Mouse (Mus musculus) forebrain, embryonic 11.5 days (tissue): ENCODE measurements around the gene Fam187b. TPM values are rescaled to one million over a fixed set of nuclear protein-coding genes. Genes with fewer than 3 reads are reported as not detected.
"Not testable (repeated sequence)": the region's sequence is repeated elsewhere in the genome, so short reads cannot be mapped to it uniquely, and the experiment has no call there.

Experiments
- ATAC-seq: fragments of 200-750 bp; cut with Nextera tagmentation; replicated peaks from 2 replicates; pipeline ENCODE4 v1.8.0; 2017; ENCODE audit warnings: moderate TSS enrichment; ENCODE audit not compliant: low FRiP score
- DNase-seq: peaks from one replicate; pipeline ENCODE4 v3.0.0-alpha.2; 2017; ENCODE audit warnings: low spot score
- H3K27ac ChIP-seq: fragments of 300-500 bp; sonication (generic); 2 replicates; pipeline ENCODE4 v1.5.1; 2014; ENCODE audit warnings: low read depth, low read length
- H3K27me3 ChIP-seq: fragments of 300-500 bp; sonication (generic); 2 replicates; pipeline ENCODE4 v1.6.1; 2014; ENCODE audit warnings: mild to moderate bottlenecking, low read length, mixed read lengths; ENCODE audit not compliant: control insufficient read depth, insufficient read depth
- H3K36me3 ChIP-seq: fragments of 300-500 bp; sonication (generic); 2 replicates; pipeline ENCODE4 v1.6.1; 2014; ENCODE audit warnings: mild to moderate bottlenecking, low read length, moderate library complexity, mixed read lengths; ENCODE audit not compliant: control insufficient read depth, insufficient read depth
- H3K4me1 ChIP-seq: fragments of 300-500 bp; sonication (generic); replicated peaks from 2 replicates; pipeline ENCODE4 v1.6.1; 2014; ENCODE audit warnings: low read length, mixed read lengths; ENCODE audit not compliant: control insufficient read depth, insufficient read depth
- H3K4me2 ChIP-seq: fragments of 300-500 bp; sonication (generic); 2 replicates; pipeline ENCODE4 v1.6.1; 2014; ENCODE audit warnings: low read depth, mild to moderate bottlenecking, low read length, moderate library complexity, mixed read lengths; ENCODE audit not compliant: severe bottlenecking
- H3K4me3 ChIP-seq: fragments of 300-500 bp; sonication (generic); 2 replicates; pipeline ENCODE4 v1.5.1; 2014; ENCODE audit warnings: low read depth, low read length
- H3K9ac ChIP-seq: fragments of 300-500 bp; sonication (generic); 2 replicates; pipeline ENCODE4 v1.6.1; 2014; ENCODE audit warnings: low read length
- H3K9me3 ChIP-seq: fragments of 300-500 bp; sonication (generic); 2 replicates; pipeline ENCODE4 v1.6.1; 2016; ENCODE audit warnings: low read length, mixed read lengths; ENCODE audit not compliant: control insufficient read depth
- WGBS: fragments of 180-500 bp; shearing (Covaris S2); extraction: QIAGEN DNeasy Blood & Tissue Kit; methylation state at CpG from one replicate; pipeline ENCODE4 v1.1.7; 2014; 5-methylcytosine and 5-hydroxymethylcytosine counted together
- polyA plus RNA-seq: library from polyadenylated mRNA; unstranded; fragments of >200 nt; fragmentation: Nextera tagmentation; extraction: Ambion mirVana; gene quantifications from 2 replicates; pipeline ENCODE4 v1.2.1, GENCODE M21; 2014

Fam187b gene
- 0.81 and 1.3 TPM in 2 replicates for polyA plus RNA-seq

DNA sequence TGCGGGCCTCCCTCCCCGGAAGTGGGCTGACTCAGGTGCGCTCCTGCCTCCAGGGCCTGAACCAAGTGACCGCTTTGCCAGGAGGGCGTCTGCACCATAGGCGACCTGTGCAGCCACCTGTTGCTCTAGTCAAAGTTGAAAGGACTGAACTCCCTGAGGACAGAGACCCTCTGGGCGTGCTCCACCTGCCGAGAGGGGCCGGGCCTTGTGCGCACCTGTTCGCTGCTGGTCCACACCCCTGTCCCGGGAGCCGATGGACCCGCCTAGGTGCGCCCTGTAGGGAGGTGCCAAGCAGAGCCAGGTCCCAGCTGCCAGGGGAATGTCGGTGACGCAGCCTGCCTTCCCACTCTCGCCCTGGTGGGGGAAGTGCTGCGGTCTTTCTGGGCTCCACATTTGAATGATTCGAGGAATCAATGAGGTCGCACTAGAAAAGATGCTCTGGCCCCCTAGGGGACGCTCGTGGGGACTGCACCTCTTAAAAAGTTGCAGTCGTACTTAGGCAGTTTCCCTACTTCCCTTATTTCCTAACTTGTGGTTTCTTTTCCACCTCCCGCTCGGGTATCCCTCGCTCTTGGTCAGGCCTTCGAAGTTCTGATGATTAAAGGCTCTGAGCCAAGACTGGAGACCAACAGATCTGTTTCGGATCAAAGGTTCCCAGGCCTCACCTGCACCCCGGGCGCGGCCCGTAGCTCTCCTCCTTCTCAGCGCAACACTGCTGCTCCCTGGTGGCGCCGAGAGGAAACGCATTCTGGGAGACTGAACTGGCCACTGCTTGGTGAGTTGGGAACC lies at the start of gene Fam187b:
TSS of gene Fam187b (plus strand) at position 290 of the 789 bp plus-strand sequence.
- WGBS, result under 1% methylated on average over 37 of the region's 37 CpGs
- Histone ChIP-seq H3K4me2 (peak within 1 kb of the TSS; percentile 78), H3K27me3 (no peaks in the 10 kb centered on the region; the same call in 1 of the 2 replicates), H3K9ac (peak within 1 kb of the TSS; percentile 67), H3K4me3 (peak within 1 kb of the TSS; percentile 48), H3K9me3 (no peaks in the 10 kb centered on the region), H3K27ac (no peak within 1 kb of the TSS), H3K36me3 (no peaks in the 10 kb centered on the region; the same call in 1 of the 2 replicates), H3K4me1 (peaks cover 4% of the 10 kb centered on the region; the same call in 1 of the 2 replicates)
- ATAC-seq (peak; percentile 89), DNase-seq (peak; percentile 92)

DNA sequence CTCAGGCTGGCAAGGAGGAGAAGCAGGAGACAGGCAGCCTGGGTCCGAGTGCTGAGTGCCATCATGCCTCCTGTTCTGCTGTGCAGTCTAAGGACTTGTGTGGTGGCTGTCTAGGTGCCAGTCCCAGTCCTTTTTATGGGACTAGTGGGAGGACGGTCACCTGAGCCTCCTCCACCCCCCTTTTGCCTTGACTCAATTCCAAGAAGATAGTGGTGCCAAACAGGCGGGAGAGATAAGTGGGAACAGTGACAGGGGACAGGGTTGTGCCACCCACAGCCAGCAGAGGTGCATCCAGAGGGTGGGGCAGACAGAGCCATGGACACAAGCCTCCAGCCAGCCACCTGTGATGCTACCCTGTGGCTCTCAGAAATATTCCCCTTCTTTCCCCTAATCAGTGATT lies 49.5 kb upstream of the Fam187b start:
- Histone ChIP-seq H3K9me3 (no peaks in the 10 kb centered on the region), H3K27ac (no peak overlapping the region), H3K4me3 (no peak overlapping the region), H3K4me2 (no peak overlapping the region), H3K36me3 (no peaks in the 10 kb centered on the region), H3K27me3 (no peaks in the 10 kb centered on the region), H3K4me1 (no peaks in the 10 kb centered on the region), H3K9ac (no peak overlapping the region)
- no peak for DNase-seq
- ATAC-seq, result no peak
- WGBS, result 67% methylated on average over 3 of the region's 3 CpGs

DNA sequence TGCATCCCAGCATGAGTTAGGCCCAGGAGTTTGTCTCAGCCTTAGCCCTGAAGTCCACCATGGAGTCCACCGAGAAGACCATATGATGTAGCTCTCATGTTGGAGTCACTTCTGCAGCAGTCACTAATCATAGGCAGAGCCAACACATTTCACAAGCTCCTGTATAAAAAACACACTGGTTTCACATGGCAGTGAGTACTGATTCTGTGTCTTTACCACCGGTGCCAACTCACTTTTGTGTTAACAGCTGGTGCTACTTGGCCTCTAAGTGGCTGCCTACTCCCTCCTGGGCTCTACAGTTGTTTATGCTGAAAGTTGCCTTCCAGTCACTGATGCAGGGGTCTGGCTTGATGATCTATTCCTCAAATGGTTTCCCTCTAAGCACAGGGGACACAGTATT lies 49.0 kb upstream of the Fam187b start, which contains the start of gene Hamp2:
TSS of gene Hamp2 (minus strand) at position 101 of the 400 bp plus-strand sequence.
- WGBS, result 89% methylated on average over 2 of the region's 2 CpGs
- H3K9ac ChIP-seq, ATAC-seq, H3K9me3 ChIP-seq, H3K27me3 ChIP-seq, H3K27ac ChIP-seq, DNase-seq, H3K4me3 ChIP-seq, H3K4me2 ChIP-seq, H3K36me3 ChIP-seq, H3K4me1 ChIP-seq: not testable (repeated sequence)

DNA sequence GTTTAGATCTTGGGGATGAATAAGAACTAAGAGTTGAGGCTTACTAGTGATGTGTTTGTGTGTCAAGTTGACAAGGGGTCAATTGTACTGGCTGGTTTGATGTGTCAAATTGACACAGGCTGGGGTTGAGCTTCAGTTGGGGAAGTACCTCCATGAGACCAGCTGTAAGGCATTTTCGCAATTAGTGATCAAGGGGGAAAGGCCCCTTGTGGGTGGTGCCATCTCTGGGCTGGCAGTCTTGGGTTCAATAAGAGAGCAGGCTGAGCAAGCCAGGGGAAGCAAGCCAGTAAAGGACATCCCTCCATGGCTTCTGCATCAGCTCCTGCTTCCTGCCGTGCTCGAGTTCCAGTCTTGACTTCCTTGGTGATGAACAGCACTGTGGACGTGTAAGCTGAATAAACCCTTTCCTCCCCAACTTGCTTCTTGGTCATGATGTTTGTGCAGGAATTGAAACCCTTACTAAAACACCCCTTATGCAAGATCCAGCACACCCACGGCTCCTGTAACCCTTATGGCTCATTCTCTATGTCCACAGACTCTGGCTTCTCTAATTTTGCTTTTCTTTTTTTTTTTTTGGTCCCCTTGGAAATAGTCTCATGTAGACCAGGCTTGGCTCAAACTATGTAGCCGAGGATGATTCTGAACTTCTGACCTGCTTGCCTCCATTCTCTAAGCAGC lies 38.0 kb upstream of the Fam187b start:
- H3K4me1 ChIP-seq, H3K4me3 ChIP-seq, H3K4me2 ChIP-seq, H3K9ac ChIP-seq, DNase-seq, H3K27ac ChIP-seq, ATAC-seq, H3K9me3 ChIP-seq, H3K36me3 ChIP-seq, H3K27me3 ChIP-seq: not testable (repeated sequence)
- 81% methylated on average over 6 of the region's 6 CpGs for WGBS

DNA sequence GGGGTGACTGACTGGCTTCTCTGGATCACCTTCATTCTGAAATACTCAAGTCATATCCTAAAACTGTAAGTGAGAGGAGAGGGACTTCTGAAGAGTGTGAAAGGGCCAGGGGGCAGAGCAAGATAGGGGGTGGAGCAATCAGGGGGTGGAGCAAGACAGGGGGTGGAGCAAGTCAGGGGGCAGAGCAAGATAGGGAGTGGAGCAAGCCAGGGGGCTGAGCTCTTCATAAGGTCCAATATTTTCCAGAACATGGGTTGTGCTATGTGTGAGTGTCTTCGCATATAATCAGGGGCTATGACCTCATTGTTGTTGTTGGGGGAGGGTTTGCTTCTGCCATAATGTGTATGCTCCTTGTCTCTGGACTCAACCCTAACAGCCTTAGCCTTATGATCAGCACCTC lies 33.5 kb upstream of the Fam187b start:
- H3K27ac ChIP-seq, H3K4me2 ChIP-seq, H3K9ac ChIP-seq, ATAC-seq, DNase-seq, H3K27me3 ChIP-seq, H3K9me3 ChIP-seq, H3K36me3 ChIP-seq, H3K4me1 ChIP-seq, H3K4me3 ChIP-seq: not testable (repeated sequence)
- WGBS, result 73% methylated on average over 1 of the region's 1 CpGs

DNA sequence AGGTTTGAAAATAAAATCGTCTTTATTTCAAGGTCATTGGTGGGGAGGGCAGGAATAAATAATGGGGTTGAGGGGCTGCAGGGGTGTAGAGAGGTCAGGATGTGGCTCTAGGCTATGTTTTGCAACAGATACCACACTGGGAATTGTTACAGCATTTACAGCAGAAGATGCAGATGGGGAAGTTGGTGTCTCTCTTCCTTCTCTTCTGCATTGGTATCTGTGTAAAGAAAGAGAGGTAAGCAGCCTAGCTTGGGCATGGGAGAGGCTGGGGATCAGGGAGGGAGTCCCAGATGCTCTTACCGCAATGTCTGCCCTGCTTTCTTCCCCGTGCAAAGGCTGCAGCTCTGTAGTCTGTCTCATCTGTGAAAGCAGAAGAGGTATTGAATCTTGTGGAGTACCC lies 31.2 kb upstream of the Fam187b start:
- not testable (repeated sequence) for H3K9me3 ChIP-seq, H3K9ac ChIP-seq, ATAC-seq, H3K27me3 ChIP-seq, H3K4me1 ChIP-seq, H3K4me2 ChIP-seq, H3K4me3 ChIP-seq, H3K27ac ChIP-seq, DNase-seq, H3K36me3 ChIP-seq
- 58% methylated on average over 3 of the region's 3 CpGs for WGBS

DNA sequence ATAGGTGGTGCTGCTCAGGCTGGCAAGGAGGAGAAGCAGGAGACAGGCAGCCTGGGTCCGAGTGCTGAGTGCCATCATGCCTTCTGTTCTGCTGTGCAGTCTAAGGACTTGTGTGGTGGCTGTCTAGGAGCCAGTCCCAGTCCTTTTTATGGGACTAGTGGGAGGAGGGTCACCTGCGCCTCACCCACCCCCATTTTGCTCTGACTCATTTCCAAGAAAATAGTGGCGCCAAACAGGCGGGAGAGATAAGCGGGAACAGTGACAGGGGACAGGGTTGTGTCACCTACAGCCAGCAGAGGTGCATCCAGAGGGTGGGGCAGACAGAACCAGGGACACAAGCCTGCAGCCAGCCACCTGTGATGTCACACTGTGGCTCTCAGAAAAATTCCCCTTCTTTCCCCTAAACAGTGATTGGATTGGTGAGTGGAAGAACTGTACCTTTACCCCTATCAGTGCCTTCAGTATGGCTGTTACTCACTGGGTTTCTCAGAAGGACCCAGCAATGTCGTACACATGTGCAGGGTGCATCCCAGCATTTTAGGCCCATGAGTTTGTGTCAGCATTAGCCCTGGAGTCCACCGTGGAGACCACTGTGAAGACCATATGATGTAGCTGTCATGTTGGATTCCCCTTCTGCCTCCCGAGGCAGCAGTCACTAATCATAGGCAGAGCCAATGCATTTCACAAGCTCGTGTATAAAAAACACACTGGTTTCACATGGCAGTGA lies 29.5 kb upstream of the Fam187b start, which contains the start of gene Hamp:
TSS of gene Hamp (minus strand) at position 124 of the 727 bp plus-strand sequence.
- Histone ChIP-seq H3K27ac (no peak within 1 kb of the TSS), H3K4me1 (no peaks in the 10 kb centered on the region), H3K4me3 (no peak within 1 kb of the TSS), H3K27me3 (no peaks in the 10 kb centered on the region), H3K36me3 (no peaks in the 10 kb centered on the region), H3K9ac (no peak within 1 kb of the TSS), H3K4me2 (no peak within 1 kb of the TSS), H3K9me3 (no peaks in the 10 kb centered on the region)
- WGBS, result 71% methylated on average over 9 of the region's 9 CpGs
- ATAC-seq (no peak), DNase-seq (no peak)

DNA sequence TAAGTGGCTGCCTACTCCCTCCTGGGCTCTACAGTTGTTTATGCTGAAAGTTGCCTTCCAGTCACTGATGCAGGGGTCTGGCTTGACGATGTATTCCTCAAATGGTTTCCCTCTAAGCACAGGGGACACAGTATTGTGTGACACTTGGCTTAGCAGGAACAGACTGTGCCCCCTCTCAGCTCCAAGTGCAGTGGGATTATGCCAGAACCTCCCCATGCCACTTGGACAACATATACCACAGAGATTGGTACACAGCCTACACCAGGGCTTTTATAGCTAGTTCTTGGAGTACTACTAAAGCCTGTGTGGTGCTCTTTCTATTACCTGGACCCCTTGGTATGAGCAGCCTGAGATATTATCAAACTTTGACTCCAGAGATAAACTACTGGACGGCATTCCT lies 28.9 kb upstream of the Fam187b start:
- not testable (repeated sequence) for H3K4me3 ChIP-seq, H3K36me3 ChIP-seq, H3K9ac ChIP-seq, H3K9me3 ChIP-seq, DNase-seq, H3K4me2 ChIP-seq, H3K4me1 ChIP-seq, H3K27me3 ChIP-seq, H3K27ac ChIP-seq, ATAC-seq
- WGBS, result 72% methylated on average over 2 of the region's 2 CpGs
